Mouse (Mus musculus) ovary, adult 10 weeks (tissue): ENCODE data around the gene Ass1. TPM values are rescaled to one million over a fixed set of nuclear protein-coding genes. Genes with fewer than 3 reads are reported as not detected.

Source experiments
- polyA plus RNA-seq: library from polyadenylated mRNA; stranded (reverse); fragments of 350-450 nt; fragmentation: Illumina TruSeq; extraction: RNeasy Lipid Tissue Mini Kit (QIAGEN cat#74804); gene quantifications from one replicate; pipeline ENCODE4 v1.2.3, GENCODE M21; 2014

The Ass1 gene
- polyA plus RNA-seq, result 2.3 TPM

GRCm38 (mm10) chr2:31469931-31470682, at the start of gene Ass1:
TSS of gene Ass1 (plus strand) at chr2:31470207.

Other genes with a start within 250 kb of the Ass1 start
- gene Ncs1, start 224.4 kb upstream of the Ass1 start, polyA plus RNA-seq, result 0.88 TPM
- gene Hmcn2, start 155.8 kb upstream of the Ass1 start, polyA plus RNA-seq, result not detected
- 48.0 TPM for gene Fubp3, start 102.4 kb downstream of the Ass1 start, polyA plus RNA-seq
- gene Prdm12, start 169.8 kb downstream of the Ass1 start, polyA plus RNA-seq, result not detected
- 14.4 TPM for gene Exosc2, start 200.5 kb downstream of the Ass1 start, polyA plus RNA-seq
- 61.8 TPM for gene Abl1, start 218.2 kb downstream of the Ass1 start, polyA plus RNA-seq